Mouse (Mus musculus) G1E (cell line): ENCODE data around the gene Slc6a3. TPM values are rescaled to one million over a fixed set of nuclear protein-coding genes. Genes with fewer than 3 reads are reported as not detected.
A peak's percentile ranks its signal among the peaks of the same experiment; 100 is the strongest.

Experiments
- ATAC-seq: 2 replicates; pipeline ENCODE4 v1.8.0; 2016; ENCODE audit warnings: mild to moderate bottlenecking; ENCODE audit not compliant: insufficient number of reproducible peaks, poor library complexity, low FRiP score, severe bottlenecking; ENCODE audit errors: extremely low read depth
- DNase-seq: peaks from one replicate; pipeline ENCODE4 v3.0.0; 2012; ENCODE audit warnings: low spot score
- H3K27me3 ChIP-seq: 2 replicates; pipeline ENCODE4 v1.6.1; 2012; ENCODE audit warnings: mild to moderate bottlenecking, low read length, inconsistent platforms; ENCODE audit not compliant: insufficient read depth
- H3K36me3 ChIP-seq: replicated peaks from 2 replicates; pipeline ENCODE3; 2012; ENCODE audit warnings: mild to moderate bottlenecking, inconsistent platforms
- H3K4me1 ChIP-seq: 2 replicates; pipeline ENCODE4 v1.6.1; 2012; ENCODE audit warnings: low read depth, low read length, inconsistent platforms, mixed read lengths; ENCODE audit not compliant: insufficient read depth
- H3K4me3 ChIP-seq: 2 replicates; pipeline ENCODE4 v1.5.1; 2012; ENCODE audit warnings: low read depth, mild to moderate bottlenecking, inconsistent platforms, low read length, moderate library complexity, mixed read lengths
- H3K9me3 ChIP-seq: replicated peaks from 2 replicates; pipeline ENCODE4 v1.6.1; 2012; ENCODE audit warnings: inconsistent platforms
- CTCF ChIP-seq: IDR thresholded peaks from 2 replicates; pipeline ENCODE4 v1.5.1; 2012; ENCODE audit warnings: low read depth, low read length, inconsistent platforms, mixed read lengths
- GATA1 ChIP-seq: IDR thresholded peaks from 2 replicates; pipeline ENCODE4 v1.6.1; 2012; ENCODE audit warnings: borderline replicate concordance, low read length, inconsistent platforms, mixed read lengths
- GATA2 ChIP-seq: IDR thresholded peaks from 2 replicates; pipeline ENCODE4 v1.6.1; 2012; ENCODE audit warnings: low read depth, low read length, inconsistent platforms, borderline replicate concordance
- POLR2AphosphoS5 ChIP-seq: IDR thresholded peaks from 2 replicates; pipeline ENCODE4 v1.6.1; 2012; ENCODE audit warnings: low read depth, low read length, inconsistent platforms; ENCODE audit not compliant: insufficient replicate concordance
- TAL1 ChIP-seq: conservative IDR thresholded peaks from 2 replicates; pipeline ENCODE4 v1.6.1; 2012; ENCODE audit warnings: low read depth, low read length, inconsistent platforms, mixed read lengths
- polyA plus RNA-seq: library from polyadenylated mRNA; stranded (reverse); fragments of >175 nt; gene quantifications from 2 replicates; pipeline ENCODE4 v1.2.3, GENCODE M21; 2012
- total RNA-seq, 2 experiments: library from RNA; stranded (forward) in 1 of 2; stranded (reverse) in 1 of 2; fragments of 200-1000 nt in 1 of 2; fragments of >200 nt in 1 of 2; fragmentation: Nextera tagmentation in 1 of 2; gene quantifications; 2 replicates each; pipeline ENCODE4 v1.2.3; 2014 to 2017

The Slc6a3 gene
- total and polyA plus RNA-seq, 3 experiments: not detected

DNA sequence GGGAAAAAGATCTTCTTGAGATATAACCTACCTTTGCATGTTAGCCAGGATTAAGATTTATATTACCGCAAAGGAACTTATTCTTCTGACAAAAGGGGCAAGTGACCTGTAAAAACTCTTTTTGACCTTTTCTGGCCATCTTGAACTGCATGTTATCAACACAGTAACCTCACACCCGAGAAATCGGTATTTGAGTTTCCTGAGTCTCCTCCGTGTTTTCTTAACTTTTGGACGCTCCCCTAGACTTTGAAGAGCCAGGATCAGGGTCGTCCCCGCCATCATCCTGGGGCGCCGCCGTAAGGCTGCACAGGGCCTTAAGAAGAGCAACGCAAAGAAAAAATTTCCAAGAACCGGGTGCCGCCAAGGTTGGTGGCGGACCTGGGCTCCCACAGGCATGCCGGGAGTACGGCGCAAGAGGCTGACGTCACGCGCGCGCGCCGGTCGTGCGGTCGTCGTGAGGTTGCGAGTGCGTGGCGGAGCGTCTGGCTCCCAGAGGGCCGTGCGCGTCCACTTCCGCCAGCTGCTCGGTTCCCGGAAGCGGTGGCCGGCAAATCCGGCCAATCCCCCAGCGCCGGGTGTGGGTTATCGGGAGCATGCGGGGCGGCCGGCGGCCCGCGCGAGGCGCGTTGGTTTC lies 67.1 kb downstream of the Slc6a3 start, which contains the start of gene Clptm1l:
Gene Clptm1l (plus strand): TSS at position 485 of the 634 bp plus-strand sequence.
- Histone ChIP-seq H3K27me3 (peaks cover 5% of the 10 kb centered on the region), H3K4me1 (peaks cover 23% of the 10 kb centered on the region), H3K9me3 (no peaks in the 10 kb centered on the region), H3K4me3 (peak within 1 kb of the TSS; percentile 98), H3K36me3 (peaks cover 39% of the 10 kb centered on the region)
- TF ChIP-seq TAL1 (no peak), CTCF (no peak), POLR2AphosphoS5 (no peak), GATA1 (no peak), GATA2 (no peak)
- ATAC-seq (peak; percentile 83), DNase-seq (peak; percentile 97)

DNA sequence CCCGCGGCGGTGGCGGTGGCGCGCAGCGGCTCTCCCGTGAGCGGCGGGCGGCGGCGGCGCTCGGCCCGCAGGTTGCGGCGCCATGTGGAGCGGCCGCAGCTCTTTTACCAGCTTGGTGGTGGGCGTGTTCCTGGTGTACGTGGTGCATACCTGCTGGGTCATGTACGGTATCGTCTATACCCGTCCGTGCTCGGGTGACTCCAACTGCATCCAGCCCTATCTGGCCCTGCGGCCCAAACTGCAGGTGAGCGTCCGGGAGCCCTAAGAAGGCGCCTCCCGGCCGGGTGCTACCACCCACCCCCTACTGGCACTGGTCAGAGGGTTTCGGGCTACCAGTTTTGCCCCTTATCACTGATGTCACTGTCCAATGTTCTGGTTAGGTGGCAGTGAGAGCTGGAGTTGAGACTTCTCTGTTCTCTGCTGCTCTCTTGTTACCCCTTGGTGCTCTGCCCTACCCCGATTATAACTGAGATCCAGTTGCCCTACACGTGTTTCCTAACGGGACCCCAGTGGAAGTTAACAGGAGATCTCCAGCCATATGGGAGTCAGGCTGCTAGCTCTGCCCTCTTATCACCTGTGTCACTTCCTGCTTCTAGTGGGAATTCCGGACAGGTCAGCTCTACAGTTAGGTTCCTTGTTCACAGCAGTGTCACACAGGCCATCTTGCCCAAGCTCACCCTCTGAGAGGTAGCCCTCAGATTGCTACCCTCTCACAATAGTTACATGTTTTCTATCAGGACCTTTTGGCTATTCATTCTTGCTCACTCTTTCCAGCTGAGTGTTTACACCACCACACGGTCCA lies 67.8 kb downstream of the Slc6a3 start:
- peaks cover 23% of the 10 kb centered on the region for H3K4me1 ChIP-seq
- H3K27me3 ChIP-seq: no peaks in the 10 kb centered on the region
- peak; percentile 15; the same call in 1 of the 2 replicates for ATAC-seq
- TF ChIP-seq POLR2AphosphoS5 (no peak), TAL1 (no peak), GATA2 (no peak), CTCF (no peak)
- no peaks in the 10 kb centered on the region for H3K9me3 ChIP-seq
- H3K36me3 ChIP-seq: peaks cover 46% of the 10 kb centered on the region
- peak; percentile 37 for DNase-seq
- peak overlapping the region; percentile 98 for H3K4me3 ChIP-seq

DNA sequence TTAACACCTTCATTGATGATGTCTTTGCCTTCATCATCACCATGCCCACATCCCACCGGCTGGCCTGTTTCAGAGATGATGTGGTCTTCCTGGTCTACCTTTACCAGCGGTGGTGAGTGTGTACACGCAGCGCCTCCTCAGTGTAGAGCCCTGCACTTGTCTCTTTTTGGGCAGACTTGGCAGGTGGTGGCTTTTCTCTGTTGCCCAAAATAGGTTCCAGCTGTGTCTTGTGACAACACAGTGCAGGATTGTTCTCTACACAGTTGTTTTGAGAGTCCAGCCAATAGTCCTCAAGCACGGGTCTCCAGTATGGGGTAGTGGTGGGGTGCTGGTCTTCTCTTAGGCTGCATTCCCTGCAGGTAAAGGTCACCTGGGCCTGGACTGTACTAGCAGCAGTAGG lies 81.9 kb downstream of the Slc6a3 start:
- no peak for ATAC-seq
- H3K9me3 ChIP-seq: no peaks in the 10 kb centered on the region
- H3K4me1 ChIP-seq: no peaks in the 10 kb centered on the region
- H3K36me3 ChIP-seq: peaks cover 93% of the 10 kb centered on the region
- no peak for DNase-seq
- no peaks in the 10 kb centered on the region for H3K27me3 ChIP-seq
- no peak overlapping the region for H3K4me3 ChIP-seq
- TF ChIP-seq CTCF: no peak

- TF ChIP-seq GATA2 (no peak), POLR2AphosphoS5 (no peak), CTCF (no peak), GATA1 (no peak), TAL1 (no peak)
- H3K4me1 ChIP-seq: no peaks in the 10 kb centered on the region
- no peak for ATAC-seq
- no peak overlapping the region for H3K4me3 ChIP-seq
- H3K27me3 ChIP-seq: no peaks in the 10 kb centered on the region
- no peak for DNase-seq
- H3K9me3 ChIP-seq: no peaks in the 10 kb centered on the region
- peaks cover 71% of the 10 kb centered on the region for H3K36me3 ChIP-seq
These were observed 84.1 kb downstream of the Slc6a3 start for GRCm38 (mm10) chr13:73620637-73621036.

DNA sequence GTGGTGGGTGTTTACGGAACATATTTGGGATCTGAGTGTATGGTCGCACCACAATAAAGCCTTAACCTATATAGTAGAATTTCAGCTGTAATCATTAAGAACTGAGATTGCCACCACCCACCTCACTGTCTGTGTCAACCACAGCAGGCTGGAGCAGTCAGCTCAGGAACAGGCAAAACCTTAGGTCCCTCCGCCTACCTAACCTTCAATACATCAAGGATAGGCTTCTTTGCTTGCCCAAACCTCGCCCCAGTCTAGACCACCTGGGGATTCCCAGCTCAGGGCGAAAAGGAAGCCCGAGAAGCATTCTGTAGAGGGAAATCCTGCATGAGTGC lies 89.8 kb downstream of the Slc6a3 start:
- TF ChIP-seq GATA1 (no peak), GATA2 (no peak), TAL1 (no peak), POLR2AphosphoS5 (no peak), CTCF (no peak)
- DNase-seq: no peak

DNA sequence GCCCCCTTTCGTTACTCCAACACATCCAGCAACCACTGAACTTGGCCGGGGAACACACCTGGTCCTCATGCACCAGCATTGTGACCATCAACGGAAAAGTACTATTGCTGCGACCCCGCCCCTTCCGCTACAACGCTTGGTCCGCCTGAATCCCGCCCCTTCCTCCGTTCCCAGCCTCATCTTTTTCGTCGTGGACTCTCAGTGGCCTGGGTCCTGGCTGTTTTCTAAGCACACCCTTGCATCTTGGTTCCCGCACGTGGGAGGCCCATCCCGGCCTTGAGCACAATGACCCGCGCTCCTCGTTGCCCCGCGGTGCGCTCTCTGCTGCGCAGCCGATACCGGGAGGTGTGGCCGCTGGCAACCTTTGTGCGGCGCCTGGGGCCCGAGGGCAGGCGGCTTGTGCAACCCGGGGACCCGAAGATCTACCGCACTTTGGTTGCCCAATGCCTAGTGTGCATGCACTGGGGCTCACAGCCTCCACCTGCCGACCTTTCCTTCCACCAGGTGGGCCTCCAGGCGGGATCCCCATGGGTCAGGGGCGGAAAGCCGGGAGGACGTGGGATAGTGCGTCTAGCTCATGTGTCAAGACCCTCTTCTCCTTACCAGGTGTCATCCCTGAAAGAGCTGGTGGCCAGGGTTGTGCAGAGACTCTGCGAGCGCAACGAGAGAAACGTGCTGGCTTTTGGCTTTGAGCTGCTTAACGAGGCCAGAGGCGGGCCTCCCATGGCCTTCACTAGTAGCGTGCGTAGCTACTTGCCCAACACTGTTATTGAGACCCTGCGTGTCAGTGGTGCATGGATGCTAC lies 90.4 kb downstream of the Slc6a3 start, which contains the start of gene Tert:
Gene Tert (plus strand): TSS at position 167 of the 805 bp plus-strand sequence.
- Histone ChIP-seq H3K4me1 (no peaks in the 10 kb centered on the region), H3K4me3 (no peak within 1 kb of the TSS), H3K36me3 (peaks cover 9% of the 10 kb centered on the region), H3K9me3 (no peaks in the 10 kb centered on the region), H3K27me3 (peaks cover 8% of the 10 kb centered on the region; the same call in 1 of the 2 replicates)
- no peak for DNase-seq
- ATAC-seq: no peak
- TF ChIP-seq CTCF (no peak), POLR2AphosphoS5 (no peak), GATA1 (no peak), GATA2 (no peak), TAL1 (no peak)

More for the DNA sequence above, 89.8 kb downstream of the Slc6a3 start:
- peaks cover 15% of the 10 kb centered on the region for H3K36me3 ChIP-seq
- peaks cover 8% of the 10 kb centered on the region; the same call in 1 of the 2 replicates for H3K27me3 ChIP-seq
- H3K4me3 ChIP-seq: no peak overlapping the region
- H3K4me1 ChIP-seq: no peaks in the 10 kb centered on the region
- ATAC-seq: no peak
- no peaks in the 10 kb centered on the region for H3K9me3 ChIP-seq

Other genes starting within 250 kb of the Slc6a3 start
- 56.7 and 58.3 TPM in 2 replicates for gene Mrpl36, start 208.2 kb upstream of the Slc6a3 start, total RNA-seq (2014; fragmentation: Nextera tagmentation)
- 37.3 and 44.0 TPM in 2 replicates for gene Mrpl36, start 208.2 kb upstream of the Slc6a3 start, total RNA-seq (2017)
- 29.4 and 30.5 TPM in 2 replicates for gene Mrpl36, start 208.2 kb upstream of the Slc6a3 start, polyA plus RNA-seq
- gene Ndufs6, start 208.2 kb upstream of the Slc6a3 start, total RNA-seq (2014; fragmentation: Nextera tagmentation): 36.3 and 52.3 TPM in 2 replicates
- 41.8 and 45.9 TPM in 2 replicates for gene Ndufs6, start 208.2 kb upstream of the Slc6a3 start, total RNA-seq (2017)
- 88.3 and 134 TPM in 2 replicates for gene Ndufs6, start 208.2 kb upstream of the Slc6a3 start, polyA plus RNA-seq
- gene Lpcat1, start 69.5 kb upstream of the Slc6a3 start, total RNA-seq (2014; fragmentation: Nextera tagmentation): 42.1 TPM in 1 of 2 replicates, not detected in the other
- gene Lpcat1, start 69.5 kb upstream of the Slc6a3 start, total RNA-seq (2017): 0.05 TPM in 1 of 2 replicates, not detected in the other
- not detected in 2 replicates for gene Lpcat1, start 69.5 kb upstream of the Slc6a3 start, polyA plus RNA-seq
- 119 and 137 TPM in 2 replicates for gene Clptm1l, start 67.3 kb downstream of the Slc6a3 start, total RNA-seq (2014; fragmentation: Nextera tagmentation)
- 103 and 107 TPM in 2 replicates for gene Clptm1l, start 67.3 kb downstream of the Slc6a3 start, total RNA-seq (2017)
- gene Clptm1l, start 67.3 kb downstream of the Slc6a3 start, polyA plus RNA-seq: 24.2 and 34.3 TPM in 2 replicates
- gene Tert, start 90.2 kb downstream of the Slc6a3 start, total RNA-seq (2014; fragmentation: Nextera tagmentation): not detected in 2 replicates
- 0.06 and 0.11 TPM in 2 replicates for gene Tert, start 90.2 kb downstream of the Slc6a3 start, total RNA-seq (2017)
- not detected in 2 replicates for gene Tert, start 90.2 kb downstream of the Slc6a3 start, polyA plus RNA-seq
- not detected in 2 replicates for gene Slc6a18, start 141.3 kb downstream of the Slc6a3 start, total RNA-seq (2014; fragmentation: Nextera tagmentation)
- gene Slc6a18, start 141.3 kb downstream of the Slc6a3 start, total RNA-seq (2017): 0.05 and 0.06 TPM in 2 replicates
- gene Slc6a18, start 141.3 kb downstream of the Slc6a3 start, polyA plus RNA-seq: not detected in 2 replicates
- gene Slc6a19, start 168.1 kb downstream of the Slc6a3 start, total RNA-seq (2014; fragmentation: Nextera tagmentation): not detected in 2 replicates
- gene Slc6a19, start 168.1 kb downstream of the Slc6a3 start, total RNA-seq (2017): 0.12 and 0.22 TPM in 2 replicates
- gene Slc6a19, start 168.1 kb downstream of the Slc6a3 start, polyA plus RNA-seq: not detected in 2 replicates
- gene Slc12a7, start 196.3 kb downstream of the Slc6a3 start, total RNA-seq (2014; fragmentation: Nextera tagmentation): 1.6 and 3.7 TPM in 2 replicates
- gene Slc12a7, start 196.3 kb downstream of the Slc6a3 start, total RNA-seq (2017): 0.70 and 0.82 TPM in 2 replicates
- 0.46 and 0.76 TPM in 2 replicates for gene Slc12a7, start 196.3 kb downstream of the Slc6a3 start, polyA plus RNA-seq